Mouse (Mus musculus) gastrocnemius, adult 8-10 months (tissue): ENCODE data around the gene Arl1. TPM values are rescaled to one million over a fixed set of nuclear protein-coding genes. Genes with fewer than 3 reads are reported as not detected.
"Not testable (repeated sequence)": the region's sequence is repeated elsewhere in the genome, so short reads cannot be mapped to it uniquely, and the experiment has no call there.

ENCODE experiments used
- DNase-seq, 2 experiments: peaks; one replicate each; pipeline ENCODE4 v3.0.0; 2022; ENCODE audit warnings: low spot score in 2 of 2
- total RNA-seq, 4 experiments: library from RNA; stranded (reverse); gene quantifications; 2 replicates each; pipeline ENCODE4 v1.2.4; 2022

Gene Arl1
- total RNA-seq, 4 experiments from 2014 or later = 90.0 to 100 (median 98.2) TPM

DNA sequence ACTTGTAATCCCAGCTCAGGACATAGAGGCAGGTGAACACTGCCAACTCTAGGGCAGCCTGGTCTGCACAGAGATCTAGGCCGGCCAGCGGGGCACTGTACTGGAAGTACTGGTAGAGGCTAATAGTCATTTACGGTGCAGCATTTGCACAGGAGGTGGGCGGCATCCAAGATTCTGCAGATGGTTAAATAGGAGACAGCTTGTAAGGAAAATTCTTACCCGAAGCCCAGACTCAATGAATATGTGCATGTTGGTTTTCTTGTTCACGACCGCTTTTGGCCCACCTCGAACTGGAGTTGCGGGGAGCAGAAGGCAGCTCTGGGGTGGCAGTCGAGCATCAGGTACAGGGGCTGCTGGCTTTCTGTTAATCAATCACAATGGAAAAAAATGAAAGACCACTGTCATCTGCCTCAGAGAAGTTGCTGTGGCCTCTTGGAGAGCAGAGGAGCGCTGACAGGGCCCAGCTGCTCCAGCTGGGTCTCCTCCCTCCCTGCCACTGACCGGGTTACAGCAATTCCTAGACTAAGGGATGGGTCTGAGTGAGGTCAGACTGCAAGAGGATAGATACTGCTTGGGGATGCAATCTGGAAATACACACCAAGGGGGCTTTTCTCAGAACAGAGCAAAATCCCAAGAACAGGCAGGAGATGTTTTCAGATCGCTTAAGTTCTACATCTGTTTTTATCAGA lies 31.0 kb downstream of the Arl1 start:
- DNase-seq = no peak

DNA sequence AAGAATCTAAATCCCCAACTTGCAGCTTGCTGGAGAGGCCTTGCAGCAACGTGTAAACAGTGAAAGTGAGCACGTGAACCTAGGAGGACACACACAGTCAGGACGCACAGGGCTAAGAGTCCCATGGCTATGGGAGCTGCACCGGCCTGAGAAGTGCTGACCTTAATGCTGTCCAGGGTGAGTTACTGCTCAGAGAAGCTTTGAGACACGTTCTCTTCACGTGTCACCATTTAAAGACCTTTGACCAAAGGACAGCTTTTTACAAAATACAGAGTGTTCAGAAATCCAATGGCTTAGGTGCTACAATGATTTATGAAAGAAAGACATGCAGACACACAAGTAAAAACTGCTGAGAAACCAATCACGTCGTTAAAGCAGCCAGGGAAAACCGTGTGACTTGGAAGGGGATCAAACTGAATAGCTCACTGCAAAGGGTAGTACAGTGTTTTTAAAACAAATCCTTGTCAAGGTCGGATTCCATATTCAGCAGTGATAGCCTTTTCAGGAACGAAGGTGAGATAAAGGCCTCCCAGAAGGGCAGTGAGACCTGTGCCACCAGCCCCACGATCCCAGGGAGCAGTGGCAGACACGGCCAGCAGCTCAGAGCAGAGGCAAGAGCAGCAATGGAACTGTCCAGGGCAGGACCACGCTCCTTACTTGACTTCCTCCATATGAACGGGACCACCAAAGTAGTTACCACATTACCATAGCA lies 34.9 kb downstream of the Arl1 start:
- no peak for DNase-seq

DNA sequence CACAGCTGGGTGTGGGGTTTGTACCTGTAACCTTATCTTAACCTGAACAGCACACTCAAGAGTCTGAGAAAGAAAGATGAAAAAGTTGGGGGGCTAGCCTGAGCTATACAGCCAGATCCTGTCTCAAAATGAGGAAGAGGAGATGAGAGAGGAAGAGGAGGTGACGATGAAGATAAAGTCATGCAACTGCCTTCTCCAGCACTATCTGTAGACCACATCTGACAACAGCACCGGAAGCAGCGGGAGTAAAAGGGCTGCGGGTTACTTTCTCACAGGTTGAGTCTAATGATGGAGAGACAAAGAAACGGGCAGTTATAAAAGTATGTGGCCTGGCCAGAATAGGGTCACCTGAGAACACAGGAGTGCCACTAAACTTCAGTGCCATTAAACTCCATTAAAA lies 38.3 kb downstream of the Arl1 start:
- no peak for DNase-seq

DNA sequence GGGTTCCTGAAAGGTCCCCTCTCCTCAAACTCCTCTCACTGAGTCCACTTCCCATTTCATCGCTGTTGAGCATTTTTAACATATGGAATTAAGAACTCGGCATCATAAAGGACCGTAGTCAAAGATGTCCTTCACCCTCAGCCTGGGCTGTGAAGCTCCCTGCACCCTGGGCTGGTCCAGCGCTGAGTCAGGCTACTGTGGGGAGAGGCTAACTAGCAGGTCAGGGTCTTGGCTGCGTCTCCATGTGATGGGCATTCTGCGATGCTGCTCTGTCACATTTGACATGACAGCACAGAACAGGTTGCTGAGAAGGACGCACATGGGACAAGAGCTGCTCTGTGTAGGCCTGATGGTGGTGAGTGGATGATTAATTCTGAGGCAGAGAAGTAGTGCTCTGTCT lies 39.0 kb downstream of the Arl1 start:
- no peak for DNase-seq

DNA sequence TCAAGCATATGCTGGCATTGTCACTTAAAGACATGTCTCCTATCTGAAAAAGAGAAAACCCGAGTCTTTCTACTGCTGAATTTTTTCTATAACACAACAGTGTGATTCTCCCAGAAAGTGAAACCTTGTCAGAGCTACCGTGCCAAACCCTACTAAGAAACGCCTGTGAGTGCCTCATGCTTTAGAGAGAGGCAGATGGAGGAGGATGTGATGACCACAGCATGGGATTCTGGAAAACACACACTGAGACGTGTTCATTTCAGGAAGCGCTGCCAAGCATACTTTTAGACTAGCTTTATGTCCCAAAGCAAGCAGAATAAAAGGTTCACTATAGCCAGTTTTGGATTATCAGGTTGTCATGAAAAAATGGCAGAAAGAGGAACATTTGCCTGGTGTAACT lies 42.3 kb downstream of the Arl1 start:
- not testable (repeated sequence) for DNase-seq

DNA sequence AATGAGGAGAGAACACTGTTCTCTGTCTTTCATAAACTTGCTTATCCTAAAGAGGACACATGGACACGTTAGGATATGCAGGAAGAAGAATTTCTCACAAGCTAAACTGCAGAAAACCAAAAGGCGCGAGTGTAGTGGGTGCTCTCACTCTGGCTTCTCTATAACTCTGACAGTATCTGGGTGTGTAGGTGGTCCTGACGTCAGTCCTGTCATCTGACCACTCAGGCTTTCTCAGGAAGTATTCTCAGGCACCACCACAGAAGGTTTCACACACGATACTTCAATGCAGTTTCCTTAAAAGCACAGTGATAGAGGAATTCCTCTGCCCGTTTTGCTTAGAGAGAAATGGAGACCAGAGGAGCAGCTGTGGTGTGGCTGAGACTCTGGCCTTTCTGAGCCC lies 45.5 kb downstream of the Arl1 start:
- DNase-seq = no peak

DNA sequence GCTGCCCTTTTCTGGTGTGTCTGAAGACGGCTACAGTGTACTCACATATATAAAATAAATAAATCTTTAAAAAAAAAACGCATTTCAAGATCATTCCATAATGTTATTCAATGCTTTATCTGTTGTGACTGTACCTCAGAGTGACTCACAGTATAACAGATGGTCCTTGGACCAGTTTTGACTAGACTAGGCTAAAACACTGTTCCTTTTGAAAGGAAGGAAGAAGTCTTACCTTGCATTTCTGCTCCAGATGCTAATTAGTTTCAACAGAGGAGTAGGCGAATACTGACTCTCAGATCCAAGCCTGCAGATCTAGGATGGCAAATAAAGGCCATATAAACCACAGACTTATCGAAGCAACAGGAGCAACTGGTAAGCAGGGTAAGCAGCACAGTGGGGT lies 50.1 kb downstream of the Arl1 start:
- no peak for DNase-seq

DNA sequence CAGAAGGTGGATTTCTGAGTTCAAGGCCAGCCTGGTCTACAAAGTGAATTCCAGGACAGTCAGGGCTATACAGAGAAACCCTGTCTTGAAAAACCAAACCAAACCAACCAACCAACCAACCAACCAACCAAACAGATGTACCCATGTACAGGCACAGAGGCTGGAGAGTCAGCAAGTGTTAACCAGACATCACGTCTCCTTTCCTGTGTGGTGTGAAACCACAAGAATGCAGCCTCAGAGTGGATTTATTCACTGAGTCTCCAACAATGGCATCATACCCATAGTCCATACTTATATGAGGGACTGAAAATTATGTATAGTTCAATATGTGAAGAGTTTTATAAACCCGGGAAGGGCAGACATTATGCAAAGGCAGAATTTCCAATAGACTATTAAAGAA lies 52.5 kb downstream of the Arl1 start:
- DNase-seq = not testable (repeated sequence)

DNA sequence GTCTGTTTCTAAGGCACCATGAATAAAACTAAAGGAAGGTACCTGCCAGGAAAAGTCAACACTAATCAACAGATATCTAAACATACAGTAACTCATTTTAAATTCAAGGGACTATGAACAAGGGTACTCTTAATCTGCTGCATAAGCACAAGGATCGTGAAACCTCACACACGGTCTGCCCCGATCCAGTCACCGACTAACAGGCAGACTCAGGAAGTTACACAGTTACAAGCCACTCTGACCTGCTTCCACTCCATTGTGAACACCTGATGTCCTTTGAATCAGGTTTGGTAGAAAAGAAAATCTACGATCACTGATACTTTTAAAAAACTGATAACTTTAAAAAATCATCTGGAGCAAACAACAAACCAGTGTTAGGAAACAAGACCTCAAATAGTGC lies 53.3 kb downstream of the Arl1 start:
- DNase-seq = no peak

DNA sequence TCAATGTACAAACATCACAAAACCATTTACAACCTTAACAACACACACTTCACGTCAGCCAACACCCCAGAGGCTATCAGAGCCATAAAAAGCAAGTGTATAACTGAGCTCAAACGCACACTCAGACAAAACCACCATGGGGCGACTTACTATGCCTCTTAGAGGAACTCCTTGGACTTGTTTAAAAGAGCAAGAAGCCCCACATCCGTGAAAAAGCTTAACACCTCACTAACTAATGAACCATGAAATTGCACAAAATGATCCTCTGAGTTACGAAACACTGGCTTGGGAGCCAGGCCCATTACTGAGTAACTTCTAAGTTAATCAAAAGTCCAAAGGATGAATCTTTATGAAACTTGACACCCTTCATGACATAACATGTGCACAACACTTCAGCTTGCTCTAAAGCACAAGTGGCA lies 53.9 kb downstream of the Arl1 start:
- DNase-seq = no peak

DNA sequence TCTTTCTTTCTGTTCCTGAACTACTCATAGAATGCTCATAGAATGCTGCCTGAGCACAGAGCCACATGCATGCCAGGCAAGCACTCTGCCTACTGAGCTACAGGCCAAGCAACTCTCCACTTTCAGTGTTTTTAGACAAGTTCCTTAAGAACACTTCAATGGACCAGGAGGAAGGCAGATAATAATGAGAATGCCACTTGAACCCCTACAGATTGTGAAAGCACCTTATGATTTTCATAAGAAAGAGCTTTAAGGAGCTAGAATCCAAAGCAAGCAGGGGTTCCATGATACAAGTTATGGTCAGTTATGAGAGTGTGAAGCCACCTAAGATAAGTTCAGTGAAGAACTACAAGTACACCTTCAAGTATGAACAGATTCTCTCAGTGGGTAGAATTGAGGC lies 63.0 kb downstream of the Arl1 start:
- DNase-seq = no peak

Other genes with a start within 250 kb of the Arl1 start
- 100 to 1,000 TPM in 2 of 4 experiments, 10 to 100 TPM in 2; 94.8 to 118 (median 103) TPM for gene Chpt1, start 226.8 kb upstream of the Arl1 start, total RNA-seq
- gene Mybpc1, start 125.7 kb upstream of the Arl1 start, total RNA-seq = 100 to 1,000 TPM; 812 to 945 (median 865) TPM
- not detected for gene Spic, start 45.8 kb upstream of the Arl1 start, total RNA-seq
- gene Utp20, start 95.9 kb downstream of the Arl1 start, total RNA-seq = 10 to 100 TPM; 10.3 to 17.2 (median 11.7) TPM
- not detected for gene Slc5a8, start 155.1 kb downstream of the Arl1 start, total RNA-seq